Mouse (Mus musculus): Measurements from ENCODE around the gene Nubp1.

Nubp1 gene

GRCm38 (mm10) chr16:10417723-10418259 lies 6.0 kb downstream of the Nubp1 start:
- in situ Hi-C loops (cut with MboI), result no loop called here

- in situ Hi-C loops (cut with MboI), result no loop called here
These were observed 8.8 kb downstream of the Nubp1 start for GRCm38 (mm10) chr16:10420447-10421054.

- in situ Hi-C loops (cut with MboI), result no loop called here
These were observed 20.2 kb downstream of the Nubp1 start for GRCm38 (mm10) chr16:10431911-10432310.

GRCm38 (mm10) chr16:10432387-10432786 lies 20.6 kb downstream of the Nubp1 start:
- in situ Hi-C loops (cut with MboI), result no loop called here

GRCm38 (mm10) chr16:10433344-10433743 lies 21.6 kb downstream of the Nubp1 start:
- in situ Hi-C loops (cut with MboI), result no loop called here

- in situ Hi-C loops (cut with MboI), result no loop called here
These were observed 24.4 kb downstream of the Nubp1 start for GRCm38 (mm10) chr16:10436166-10436565.

- in situ Hi-C loops (cut with MboI), result no loop called here
These were observed 26.3 kb downstream of the Nubp1 start for GRCm38 (mm10) chr16:10438055-10438454.

GRCm38 (mm10) chr16:10441328-10441727 lies 29.6 kb downstream of the Nubp1 start:
- in situ Hi-C loops (cut with MboI), result no loop called here

- in situ Hi-C loops (cut with MboI), result no loop called here
These were observed 30.0 kb downstream of the Nubp1 start for GRCm38 (mm10) chr16:10441761-10442160.

GRCm38 (mm10) chr16:10443723-10444122 lies 32.0 kb downstream of the Nubp1 start:
- in situ Hi-C loops (cut with MboI), result no loop called here

- in situ Hi-C loops (cut with MboI), result no loop called here
These were observed 35.0 kb downstream of the Nubp1 start for GRCm38 (mm10) chr16:10446573-10447263.

- in situ Hi-C loops (cut with MboI), result no loop called here
These were observed 35.5 kb downstream of the Nubp1 start, which contains the start of gene Tvp23a for GRCm38 (mm10) chr16:10447264-10447594. Gene Tvp23a, minus strand, starts transcription at chr16:10447362.

GRCm38 (mm10) chr16:10447781-10448180 lies 36.0 kb downstream of the Nubp1 start:
- in situ Hi-C loops (cut with MboI), result no loop called here

GRCm38 (mm10) chr16:10448931-10449330 lies 37.2 kb downstream of the Nubp1 start:
- in situ Hi-C loops (cut with MboI), result no loop called here

- in situ Hi-C loops (cut with MboI), result no loop called here
These were observed 40.2 kb downstream of the Nubp1 start for GRCm38 (mm10) chr16:10451906-10452305.

- in situ Hi-C loops (cut with MboI), result no loop called here
These were observed 40.7 kb downstream of the Nubp1 start for GRCm38 (mm10) chr16:10452445-10452896.

- in situ Hi-C loops (cut with MboI), result no loop called here
These were observed 42.3 kb downstream of the Nubp1 start for GRCm38 (mm10) chr16:10453872-10454582.

GRCm38 (mm10) chr16:10454583-10454974 lies 42.8 kb downstream of the Nubp1 start:
- in situ Hi-C loops (cut with MboI), result no loop called here

- in situ Hi-C loops (cut with MboI), result no loop called here
These were observed 48.4 kb downstream of the Nubp1 start for GRCm38 (mm10) chr16:10460188-10460587.

GRCm38 (mm10) chr16:10461178-10461577 lies 49.4 kb downstream of the Nubp1 start:
- in situ Hi-C loops (cut with MboI), result no loop called here

- in situ Hi-C loops (cut with MboI), result no loop called here
These were observed 53.4 kb downstream of the Nubp1 start for GRCm38 (mm10) chr16:10465011-10465681.
